Mouse (Mus musculus): ENCODE results near the gene Cux2. TPM values are rescaled to one million over a fixed set of nuclear protein-coding genes. Genes with fewer than 3 reads are reported as not detected.

Cux2 gene
- polyA plus RNA-seq, 1 experiment from 2014 or later = 0.47 TPM

GRCm38 (mm10) chr5:121856740-121857139 is 193.2 kb downstream of the Cux2 start:
- Histone ChIP-seq H3K27me3 (replicated peaks; ENCODE audit: insufficient read depth, low read length) (no peaks in the 10 kb centered on the region), H3K27ac (ENCODE audit: low read length) (no peak overlapping the region), H3K4me2 (replicated peaks; ENCODE audit: low read depth, low read length) (no peak overlapping the region), H3K4me1 (ENCODE audit: insufficient read depth, low read depth, low read length) (peaks cover 4% of the 10 kb centered on the region; the same call in 1 of the 2 replicates), H3K36me3 (ENCODE audit: insufficient read depth, low read length) (0 out of 2 replicates have a peak, but pooled peaks cover 13% of the 10 kb centered on the region), H3K9me3 (ENCODE audit: low read length) (no peaks in the 10 kb centered on the region), H3K4me3 (ENCODE audit: low read depth, low read length) (no peak overlapping the region), H3K9ac (replicated peaks; ENCODE audit: low read depth) (no peak overlapping the region)
- DNase-seq (ENCODE audit: low spot score) (no peak), ATAC-seq (no peak)
- TF ChIP-seq EP300 (IDR thresholded peaks at IDR 0.05) = no peak
- no peak for TF ChIP-seq CTCF (IDR thresholded peaks at IDR 0.05)
- 80% methylated on average over 11 of the region's 11 CpGs for WGBS

DNA sequence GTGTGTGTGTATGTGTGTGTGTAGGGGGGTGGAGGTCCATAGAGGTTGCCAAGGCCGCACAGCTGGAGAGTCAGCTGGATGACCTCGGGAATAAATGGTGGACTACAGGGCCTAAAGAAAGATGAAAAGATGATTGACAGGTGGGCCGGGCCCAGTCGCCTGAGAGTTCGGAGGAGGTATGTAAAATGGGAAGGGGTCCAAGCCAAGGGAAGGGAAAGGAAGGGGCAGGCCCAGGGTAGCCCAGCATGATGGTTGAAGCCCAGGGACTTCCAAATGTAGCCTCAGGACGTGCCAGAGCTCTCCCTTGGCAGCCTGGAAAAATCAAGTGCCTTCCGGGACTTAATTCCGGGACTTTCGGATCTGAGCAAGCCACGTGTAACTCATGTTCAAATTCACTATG is 195.1 kb downstream of the Cux2 start:
- WGBS = 76% methylated on average over 10 of the region's 10 CpGs
- Histone ChIP-seq H3K36me3 (ENCODE audit: insufficient read depth, low read length) (0 out of 2 replicates have a peak, but pooled peaks cover 13% of the 10 kb centered on the region), H3K27ac (ENCODE audit: low read length) (no peak overlapping the region), H3K4me2 (replicated peaks; ENCODE audit: low read depth, low read length) (no peak overlapping the region), H3K4me3 (ENCODE audit: low read depth, low read length) (no peak overlapping the region), H3K9ac (replicated peaks; ENCODE audit: low read depth) (no peak overlapping the region), H3K4me1 (ENCODE audit: insufficient read depth, low read depth, low read length) (peaks cover 7% of the 10 kb centered on the region), H3K9me3 (ENCODE audit: low read length) (no peaks in the 10 kb centered on the region), H3K27me3 (replicated peaks; ENCODE audit: insufficient read depth, low read length) (no peaks in the 10 kb centered on the region)
- no peak for TF ChIP-seq CTCF (IDR thresholded peaks at IDR 0.05)
- no peak for TF ChIP-seq EP300 (IDR thresholded peaks at IDR 0.05)
- no peak for ATAC-seq
- DNase-seq (ENCODE audit: low spot score) = no peak

GRCm38 (mm10) chr5:121853368-121854051 is 196.4 kb downstream of the Cux2 start:
- H3K27ac ChIP-seq (ENCODE audit: low read length) = peak overlapping the region; percentile 85
- ATAC-seq = peak; percentile 86

GRCm38 (mm10) chr5:121849478-121850349 is 200.2 kb downstream of the Cux2 start:
- 37% methylated on average over 20 of the region's 20 CpGs for WGBS
- H3K36me3 ChIP-seq (ENCODE audit: insufficient read depth, low read length) = 0 out of 2 replicates have a peak, but pooled peaks cover 13% of the 10 kb centered on the region
- peak overlapping the region; percentile 84 for H3K9ac ChIP-seq (replicated peaks; ENCODE audit: low read depth)
- H3K9me3 ChIP-seq (ENCODE audit: low read length) = no peaks in the 10 kb centered on the region
- ATAC-seq = no peak
- TF ChIP-seq CTCF (IDR thresholded peaks at IDR 0.05) = no peak
- no peak for TF ChIP-seq EP300 (IDR thresholded peaks at IDR 0.05)
- no peak for DNase-seq (ENCODE audit: low spot score)
- no peaks in the 10 kb centered on the region for H3K27me3 ChIP-seq (replicated peaks; ENCODE audit: insufficient read depth, low read length)
- peak overlapping the region; percentile 59; the same call in 1 of the 2 replicates for H3K27ac ChIP-seq (ENCODE audit: low read length)
- peak overlapping the region; percentile 76 for H3K4me2 ChIP-seq (replicated peaks; ENCODE audit: low read depth, low read length)
- H3K4me3 ChIP-seq (ENCODE audit: low read depth, low read length) = peak overlapping the region; percentile 96
- H3K4me1 ChIP-seq (ENCODE audit: insufficient read depth, low read depth, low read length) = peaks cover 11% of the 10 kb centered on the region

More at GRCm38 (mm10) chr5:121853368-121854051, 196.4 kb downstream of the Cux2 start:
- H3K27me3 ChIP-seq (replicated peaks; ENCODE audit: insufficient read depth, low read length) = no peaks in the 10 kb centered on the region
- peaks cover 8% of the 10 kb centered on the region for H3K4me1 ChIP-seq (ENCODE audit: insufficient read depth, low read depth, low read length)
- no peak overlapping the region for H3K4me3 ChIP-seq (ENCODE audit: low read depth, low read length)
- no peak for TF ChIP-seq EP300 (IDR thresholded peaks at IDR 0.05)
- TF ChIP-seq CTCF (IDR thresholded peaks at IDR 0.05) = no peak
- H3K4me2 ChIP-seq (replicated peaks; ENCODE audit: low read depth, low read length) = no peak overlapping the region
- WGBS = 51% methylated on average over 9 of the region's 9 CpGs
- peak; percentile 92 for DNase-seq (ENCODE audit: low spot score)
- no peaks in the 10 kb centered on the region for H3K9me3 ChIP-seq (ENCODE audit: low read length)
- H3K9ac ChIP-seq (replicated peaks; ENCODE audit: low read depth) = 0 out of 2 replicates have a peak overlapping the region, but pooled peaks have one; percentile 6
- H3K36me3 ChIP-seq (ENCODE audit: insufficient read depth, low read length) = 0 out of 2 replicates have a peak, but pooled peaks cover 13% of the 10 kb centered on the region

DNA sequence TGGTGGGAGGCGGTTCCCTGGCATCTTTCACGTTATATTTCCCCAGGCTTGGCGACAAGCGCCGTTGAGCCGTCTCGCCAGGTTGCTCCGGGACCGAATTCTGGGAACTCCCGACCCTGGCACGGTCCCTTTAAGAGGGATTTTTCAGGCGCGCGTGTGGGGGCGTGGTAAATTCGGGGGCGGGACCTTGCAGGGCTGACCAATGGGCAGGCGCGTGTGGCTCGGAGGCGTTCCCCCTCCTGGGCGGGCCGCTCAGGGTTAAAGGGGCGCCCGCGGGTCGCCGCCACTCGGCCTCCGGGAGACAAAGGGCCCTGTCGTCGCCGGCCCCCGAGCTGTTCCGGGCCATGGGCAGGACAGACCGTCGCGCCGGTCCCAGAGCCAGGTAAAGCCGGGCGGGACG is 201.2 kb downstream of the Cux2 start, which contains the start of gene Pheta1:
Gene Pheta1, plus strand, starts transcription at position 242 of the 400 bp plus-strand sequence.
- 0 out of 2 replicates have a peak, but pooled peaks cover 13% of the 10 kb centered on the region for H3K36me3 ChIP-seq (ENCODE audit: insufficient read depth, low read length)
- H3K9ac ChIP-seq (replicated peaks; ENCODE audit: low read depth) = peak within 1 kb of the TSS; percentile 84
- H3K4me3 ChIP-seq (ENCODE audit: low read depth, low read length) = peak within 1 kb of the TSS; percentile 96
- H3K9me3 ChIP-seq (ENCODE audit: low read length) = no peaks in the 10 kb centered on the region
- peak within 1 kb of the TSS; percentile 76 for H3K4me2 ChIP-seq (replicated peaks; ENCODE audit: low read depth, low read length)
- TF ChIP-seq EP300 (IDR thresholded peaks at IDR 0.05) (no peak), CTCF (IDR thresholded peaks at IDR 0.05) (no peak)
- ATAC-seq (peak; percentile 91), DNase-seq (ENCODE audit: low spot score) (peak; percentile 94)
- H3K27ac ChIP-seq (ENCODE audit: low read length) = peak within 1 kb of the TSS; percentile 90
- WGBS = 1% methylated on average over 28 of the region's 42 CpGs
- H3K27me3 ChIP-seq (replicated peaks; ENCODE audit: insufficient read depth, low read length) = no peaks in the 10 kb centered on the region; the same call in 1 of the 2 replicates
- H3K4me1 ChIP-seq (ENCODE audit: insufficient read depth, low read depth, low read length) = peaks cover 11% of the 10 kb centered on the region
